Mouse (Mus musculus): ENCODE data around the gene Bcor. TPM values are rescaled to one million over a fixed set of nuclear protein-coding genes. Genes with fewer than 3 reads are reported as not detected.

Bcor gene
- 37.2 TPM for polyA plus RNA-seq (2017; shearing (Covaris generic))

DNA sequence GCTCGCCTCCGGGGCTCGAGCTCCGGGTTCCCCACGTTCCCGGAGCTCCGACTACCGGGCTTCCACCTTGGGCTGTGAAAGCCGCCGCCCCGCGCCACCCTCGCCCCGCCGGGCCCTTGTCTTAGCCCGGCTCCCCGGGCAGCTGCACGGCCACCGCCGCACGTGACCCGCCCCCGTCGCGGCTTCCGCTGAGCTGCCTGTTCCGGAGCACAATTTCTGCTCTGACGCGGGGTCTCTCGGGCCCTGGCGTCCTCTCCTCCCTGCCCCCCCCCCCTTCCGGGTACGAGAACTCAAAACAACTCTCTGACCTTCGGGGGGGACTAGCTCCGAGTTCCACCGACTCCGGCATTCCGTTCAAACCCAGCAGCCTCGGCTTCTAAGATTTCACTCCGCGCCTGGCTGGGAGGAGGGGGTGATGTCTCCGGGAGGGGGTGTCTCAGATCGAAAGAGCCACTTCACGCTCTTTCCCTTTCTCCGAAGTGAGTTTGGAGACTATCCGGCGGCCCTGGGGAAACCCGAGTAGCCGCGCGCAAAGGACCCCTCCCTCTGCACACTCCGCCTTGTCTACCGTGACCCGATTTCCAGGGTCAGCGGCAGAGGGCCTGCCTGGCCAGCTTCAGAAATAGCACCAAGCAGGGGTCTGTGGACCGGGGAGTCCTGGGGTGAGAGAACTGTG, at the start of gene Bcor:
TSS of gene Bcor (minus strand) at position 375 of the 676 bp plus-strand sequence.

